Mouse (Mus musculus) ES-CJ7 (cell line): ENCODE measurements around the gene Gm42417.
"Not testable (repeated sequence)": the region's sequence is repeated elsewhere in the genome, so short reads cannot be mapped to it uniquely, and the experiment has no call there.

Source experiments
- DNase-seq: peaks from one replicate; pipeline ENCODE4 v3.0.0; 2011; ENCODE audit warnings: low read depth, low spot score

The Gm42417 gene

DNA sequence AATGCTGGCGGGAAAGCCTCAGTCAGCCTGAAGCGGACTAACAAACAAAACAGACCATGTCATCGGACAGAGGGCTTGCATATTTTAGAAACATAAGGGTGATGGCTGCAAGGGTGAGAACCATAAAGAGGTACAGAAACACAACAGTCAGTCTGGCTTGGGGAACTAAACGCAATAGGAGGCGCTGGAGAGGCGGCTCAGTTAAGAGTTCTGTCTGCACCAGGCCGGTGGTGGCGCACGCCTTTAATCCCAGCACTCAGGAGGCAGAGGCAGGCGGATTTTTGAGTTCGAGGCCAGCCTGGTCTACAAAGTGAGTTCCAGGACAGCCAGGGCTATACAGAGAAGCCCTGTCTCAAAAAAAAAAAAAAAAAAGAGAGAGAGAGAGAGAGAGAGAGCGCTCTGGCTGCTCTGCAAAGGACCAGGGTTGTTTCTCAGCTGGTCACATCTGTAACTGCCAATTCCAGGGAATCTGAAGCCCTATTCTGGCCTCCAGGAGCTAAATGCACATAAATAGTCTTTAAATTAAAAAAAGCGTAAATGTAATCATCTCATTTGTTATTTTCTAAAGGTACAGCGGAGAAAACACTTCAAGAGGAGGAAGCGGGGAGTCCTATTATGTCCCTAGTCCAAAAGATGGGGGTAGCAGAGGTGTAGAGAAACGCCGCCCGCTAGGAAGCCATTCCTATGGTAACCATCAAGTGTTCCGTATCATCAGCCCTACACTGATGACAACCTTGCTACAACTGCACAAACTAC lies 6.8 kb upstream of the Gm42417 start:
- DNase-seq: peak; percentile 83

DNA sequence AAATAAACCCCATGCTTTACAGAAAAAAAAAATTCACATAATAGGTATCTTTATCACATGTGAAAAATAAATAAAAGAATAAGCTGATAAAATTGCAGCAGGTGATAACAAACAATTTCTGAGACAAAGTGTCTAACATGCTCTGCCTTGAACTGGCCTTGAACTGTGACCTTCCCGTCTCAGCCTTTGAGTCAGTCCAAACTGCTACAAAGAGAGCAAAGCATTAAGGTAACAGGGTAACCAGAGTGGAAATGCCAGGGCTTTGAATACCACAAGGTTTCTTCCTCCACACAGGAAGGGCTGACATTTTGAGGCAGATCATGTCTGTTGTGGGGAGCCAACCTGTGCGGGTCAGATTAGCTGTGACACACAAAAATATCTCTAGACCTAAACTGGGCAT lies 6.2 kb upstream of the Gm42417 start:
- peak; percentile 50 for DNase-seq

DNA sequence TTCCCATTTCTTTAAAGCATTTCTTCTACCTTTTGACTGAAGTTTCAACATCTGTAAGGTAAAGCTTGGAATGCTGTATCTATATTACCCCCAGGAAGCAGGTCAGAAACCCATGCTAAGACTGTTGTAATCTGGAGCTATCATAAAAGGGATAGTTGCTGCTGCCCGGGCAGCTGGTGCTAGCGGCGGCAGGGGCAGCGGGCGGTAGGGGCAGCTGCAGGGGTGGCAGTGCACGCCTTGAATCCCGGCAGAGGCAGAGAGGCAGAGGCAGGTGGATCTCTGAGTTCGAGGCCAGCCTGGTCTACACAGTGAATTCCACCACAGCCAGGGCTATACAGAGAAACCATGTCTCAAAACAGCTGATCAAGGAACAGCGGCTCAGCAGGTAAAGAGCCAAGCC lies 3.7 kb upstream of the Gm42417 start:
- no peak for DNase-seq

DNA sequence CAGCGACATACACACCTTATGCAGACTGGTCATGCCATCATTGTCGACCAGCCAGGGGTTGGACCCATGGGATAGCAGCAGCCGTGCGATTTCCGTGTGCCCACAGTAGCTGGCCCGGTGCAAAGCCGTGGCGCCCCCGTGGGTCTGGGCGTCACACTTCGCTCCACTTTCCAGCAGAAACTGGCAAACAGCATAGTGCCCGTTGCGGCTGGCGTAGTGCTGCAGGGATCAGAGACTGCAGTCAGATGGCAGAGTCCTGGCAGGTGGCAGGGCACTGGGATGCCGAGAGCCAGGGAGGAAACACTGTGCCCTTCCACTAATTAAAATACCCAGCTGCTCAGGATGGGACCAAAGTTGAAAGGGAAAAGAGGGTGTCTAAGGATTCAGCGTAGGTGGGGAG lies 2.6 kb upstream of the Gm42417 start:
- no peak for DNase-seq

DNA sequence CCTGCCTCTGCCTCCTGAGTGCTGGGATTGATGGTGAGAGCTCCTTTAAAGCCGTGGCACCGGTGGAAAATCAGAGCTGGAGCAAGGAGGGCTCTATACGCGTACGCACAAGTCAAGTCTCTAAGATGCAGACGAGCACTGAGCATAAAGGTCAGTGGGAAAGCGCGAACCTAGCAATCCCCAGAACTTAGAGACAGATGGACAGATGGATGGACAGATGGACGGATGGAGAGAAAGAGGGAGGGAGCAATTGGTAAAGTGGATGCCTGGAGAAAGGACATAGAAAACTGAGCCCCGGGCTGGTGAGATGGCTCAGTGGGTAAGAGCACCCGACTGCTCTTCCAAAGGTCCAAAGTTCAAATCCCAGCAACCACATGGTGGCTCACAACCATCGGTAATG lies 1.6 kb upstream of the Gm42417 start:
- no peak for DNase-seq

DNA sequence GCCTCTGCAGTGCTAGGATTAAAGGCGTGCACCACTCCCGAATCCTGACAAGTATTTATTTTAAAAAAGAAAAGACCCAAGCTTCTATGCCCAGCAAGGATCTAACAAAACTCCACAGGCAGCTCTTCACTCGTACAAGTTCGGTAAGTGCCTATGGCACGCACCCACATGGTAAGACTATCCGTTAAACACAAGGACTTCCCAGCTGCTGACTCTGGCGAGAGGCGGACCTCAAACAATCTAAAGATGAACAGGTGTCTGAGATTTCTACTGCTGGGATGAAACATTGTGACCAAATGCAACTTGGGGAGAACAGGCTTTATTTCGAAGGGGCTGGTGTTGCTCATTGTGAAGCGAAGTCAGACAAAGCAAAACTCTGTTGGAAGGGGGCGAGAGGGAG lies 903 bp upstream of the Gm42417 start:
- no peak for DNase-seq

DNA sequence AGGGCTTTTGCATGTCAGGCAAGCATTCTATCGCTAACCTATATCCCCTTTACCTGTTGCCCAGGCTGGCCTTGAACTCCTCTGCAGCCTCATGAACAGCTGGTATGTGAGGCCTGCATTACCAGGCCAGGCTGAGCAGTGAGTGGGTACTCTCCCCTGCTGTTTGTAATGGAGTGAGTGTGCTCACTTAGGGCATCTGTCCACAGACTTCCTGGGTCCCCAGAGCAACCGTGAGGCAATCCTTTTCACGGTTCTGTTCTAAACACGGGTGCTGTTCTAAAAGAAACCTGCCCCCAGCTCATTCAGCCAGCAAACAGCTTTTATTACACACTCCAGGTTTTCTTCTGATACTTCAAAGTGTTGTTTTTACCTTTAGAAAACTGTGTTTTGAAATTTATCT lies 502 bp downstream of the Gm42417 start:
- no peak for DNase-seq

DNA sequence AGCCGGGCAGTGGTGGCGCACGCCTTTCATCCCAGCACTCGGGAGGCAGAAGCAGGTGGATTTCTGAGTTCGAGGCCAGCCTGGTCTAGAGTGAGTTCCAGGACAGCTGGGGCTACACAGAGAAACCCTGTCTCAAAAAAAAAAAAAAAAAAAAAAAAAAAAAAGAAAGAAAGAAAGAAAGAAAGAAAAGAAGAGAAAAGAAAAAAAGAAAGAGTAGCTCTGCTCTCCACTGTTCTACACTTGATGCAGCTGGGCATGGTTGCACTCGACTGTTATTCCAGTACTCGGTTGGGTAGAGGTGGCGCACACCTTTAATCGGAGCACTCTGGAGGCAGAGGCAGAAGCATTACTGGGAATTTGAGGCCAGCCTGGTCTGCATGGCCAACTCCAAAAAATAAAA lies 2.4 kb downstream of the Gm42417 start, which contains the start of gene Ankrd23:
TSS of gene Ankrd23 (minus strand) at position 101 of the 400 bp plus-strand sequence.
- DNase-seq: not testable (repeated sequence)

DNA sequence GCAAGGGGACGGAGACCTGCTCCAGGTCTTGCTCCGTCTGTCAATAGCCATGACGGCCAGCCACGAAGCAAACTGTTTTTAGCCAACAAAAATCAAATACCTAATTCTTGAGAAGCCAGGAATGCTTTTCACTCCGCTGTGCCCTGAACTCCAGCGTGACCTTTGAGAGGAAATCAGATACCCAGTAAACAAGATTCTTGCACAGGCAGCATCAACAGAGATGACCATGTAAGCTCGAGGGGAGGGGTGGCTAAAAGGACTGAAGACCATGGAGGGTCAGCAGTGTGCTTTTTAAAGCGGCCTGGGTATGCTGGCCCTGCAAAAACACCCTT lies 2.9 kb downstream of the Gm42417 start:
- DNase-seq: no peak

DNA sequence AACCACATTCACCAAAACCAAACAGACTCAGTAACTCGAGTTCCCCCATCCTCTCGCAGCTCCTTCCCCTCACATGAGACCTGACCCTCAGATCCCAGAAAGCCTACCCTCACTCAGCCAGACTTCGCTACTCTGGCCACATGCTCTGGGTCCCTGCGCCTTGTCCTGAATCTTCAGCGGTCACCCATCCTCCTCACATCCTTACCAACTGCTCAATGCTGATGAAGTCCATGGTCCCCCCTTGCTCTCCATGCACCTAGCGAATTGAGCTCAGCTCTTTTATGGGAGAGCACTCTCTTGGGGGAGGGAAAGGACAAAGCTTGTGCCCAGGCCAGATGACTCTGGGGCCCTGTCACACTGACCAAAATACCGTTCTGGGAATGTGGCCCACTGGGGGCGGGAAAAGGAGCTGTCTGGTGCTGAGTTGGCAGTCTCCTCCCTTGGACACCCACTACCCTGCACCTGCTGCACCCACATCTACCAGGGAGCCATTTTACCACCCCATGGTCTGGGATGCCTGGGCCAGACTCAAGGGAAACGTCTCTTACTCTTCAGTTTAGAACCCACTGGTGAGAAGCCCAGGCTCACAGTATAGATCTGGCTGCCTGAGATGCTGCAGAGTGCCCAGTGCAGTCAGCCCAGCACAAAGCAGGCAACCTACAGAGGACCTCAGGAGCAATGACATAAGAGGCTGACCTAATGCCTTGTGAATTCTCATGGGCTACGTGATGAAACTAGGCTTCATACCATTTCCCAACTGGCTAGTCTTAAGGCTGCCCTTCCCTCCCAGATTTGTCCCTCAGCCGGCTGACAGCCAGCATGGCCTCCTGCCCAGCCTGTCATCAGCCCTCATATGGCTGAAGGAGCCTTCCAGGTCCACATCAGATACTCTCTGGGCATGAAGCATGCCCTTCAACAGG lies 3.5 kb downstream of the Gm42417 start:
- no peak for DNase-seq

DNA sequence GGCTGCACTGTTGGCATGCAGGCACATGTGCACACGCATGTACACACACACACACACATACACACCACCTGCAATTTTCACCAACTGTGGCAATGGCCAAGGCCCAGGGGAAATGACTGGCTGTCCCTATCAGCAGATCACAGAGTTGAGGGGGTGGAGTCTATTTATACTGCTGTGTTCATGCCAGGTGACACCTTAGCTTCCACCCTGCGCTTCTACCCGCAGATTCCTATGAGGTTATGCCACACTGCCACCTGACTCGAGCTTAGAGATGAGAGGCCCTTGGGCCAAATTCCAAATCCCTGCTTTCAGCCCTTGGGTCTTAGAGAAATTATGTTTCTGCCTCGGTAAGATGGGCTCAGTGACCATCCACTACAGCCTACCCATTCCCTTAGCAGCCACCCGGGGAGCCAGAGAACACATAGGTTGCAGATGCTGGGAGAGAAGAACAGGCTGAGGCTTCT lies 4.6 kb downstream of the Gm42417 start:
- no peak for DNase-seq

DNA sequence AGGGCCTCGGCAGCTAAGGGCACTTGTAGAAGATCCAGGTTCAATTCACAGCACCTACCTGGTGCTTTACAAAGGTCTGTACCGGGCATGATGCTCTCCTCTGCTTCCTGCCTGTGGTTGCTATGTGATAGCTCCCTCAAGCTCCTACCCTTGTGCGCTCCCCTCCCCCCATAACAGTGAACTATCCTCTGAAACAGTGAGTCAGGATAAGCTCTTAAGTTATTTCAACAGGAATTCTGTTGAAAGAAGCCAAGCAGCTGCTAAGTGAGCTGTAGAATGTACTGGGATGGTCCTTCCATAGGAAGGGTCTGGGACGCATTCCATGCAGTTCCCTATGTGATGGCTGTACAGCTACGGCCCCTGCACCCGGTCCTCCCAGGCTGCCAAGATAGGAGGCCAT lies 5.7 kb downstream of the Gm42417 start:
- no peak for DNase-seq

DNA sequence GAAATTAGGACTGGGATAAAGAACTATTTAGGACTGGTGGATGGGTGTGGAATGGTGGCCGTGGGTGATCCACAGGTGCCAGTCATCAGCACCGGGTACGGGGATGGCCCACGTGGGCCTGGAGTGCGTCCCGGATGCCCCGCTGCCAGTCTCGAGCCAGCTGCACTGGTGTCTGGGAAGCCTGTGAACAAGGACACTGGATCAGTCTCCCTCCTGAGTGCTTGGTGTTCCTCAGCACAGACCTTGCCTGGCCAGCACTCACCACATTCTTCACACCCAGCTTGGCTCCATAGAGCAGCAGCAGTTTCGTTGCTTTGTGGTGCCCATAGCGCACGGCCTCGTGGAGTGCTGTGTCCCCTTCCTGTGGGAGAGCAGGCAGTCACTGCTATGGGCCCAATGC lies 7.8 kb downstream of the Gm42417 start:
- DNase-seq: no peak

DNA sequence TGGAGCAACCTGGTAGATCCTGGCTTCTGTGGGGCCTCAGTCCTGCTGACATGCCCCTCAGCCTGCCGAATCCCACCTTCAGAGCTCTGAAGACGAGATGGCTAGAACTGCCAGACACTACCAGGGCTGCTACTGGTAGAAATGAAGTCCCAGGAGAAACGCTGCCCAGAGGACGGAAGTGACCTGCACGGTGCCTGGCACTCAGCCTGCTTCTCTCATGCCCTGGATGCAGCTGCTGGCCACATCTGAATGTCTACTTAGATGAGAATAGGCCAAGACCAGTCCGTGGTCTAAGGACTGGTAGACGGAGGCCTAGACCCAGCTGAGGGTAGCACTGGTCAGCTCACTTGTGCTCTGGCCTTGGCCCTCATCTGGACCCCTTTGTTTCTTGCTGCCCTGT lies 8.3 kb downstream of the Gm42417 start:
- DNase-seq: no peak

DNA sequence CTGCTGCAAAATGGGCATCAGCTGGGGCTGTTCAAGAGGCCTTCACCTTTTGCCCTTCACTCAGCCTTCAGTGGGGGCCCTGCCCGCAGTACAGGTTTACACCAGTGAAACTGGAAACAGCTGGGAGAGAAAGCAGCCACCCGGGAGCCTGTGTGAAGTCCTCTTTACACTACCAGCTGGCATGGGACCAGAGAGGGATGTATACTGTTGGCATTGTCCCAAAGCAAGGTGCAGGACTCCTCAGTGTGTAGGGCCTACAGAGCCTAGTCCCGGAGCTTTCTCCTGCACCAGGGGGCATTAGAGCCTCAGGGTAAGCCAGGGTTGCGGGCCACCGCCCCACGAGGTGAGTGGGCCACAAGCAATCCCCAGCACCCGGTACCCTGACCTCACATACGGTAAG lies 8.7 kb downstream of the Gm42417 start:
- DNase-seq: no peak

DNA sequence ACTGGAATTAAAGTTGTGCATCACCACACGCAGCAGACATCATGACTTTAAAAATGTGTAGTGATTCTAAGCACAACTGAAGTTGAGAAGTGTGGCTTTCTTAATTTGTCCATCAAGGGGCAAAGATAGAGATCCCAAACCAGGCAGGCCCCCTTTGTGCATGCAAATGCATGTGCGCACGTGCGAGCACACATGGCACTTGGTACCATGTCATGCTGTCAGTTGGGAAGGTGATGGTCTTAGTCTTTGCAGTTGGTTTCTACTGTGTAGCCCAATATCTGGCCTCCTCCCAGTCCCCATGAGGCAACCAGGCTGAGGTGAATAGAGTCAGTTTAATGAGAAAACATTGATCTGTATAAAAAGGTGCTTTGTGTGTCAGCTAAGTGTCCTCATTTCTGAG lies 9.4 kb downstream of the Gm42417 start:
- no peak for DNase-seq

DNA sequence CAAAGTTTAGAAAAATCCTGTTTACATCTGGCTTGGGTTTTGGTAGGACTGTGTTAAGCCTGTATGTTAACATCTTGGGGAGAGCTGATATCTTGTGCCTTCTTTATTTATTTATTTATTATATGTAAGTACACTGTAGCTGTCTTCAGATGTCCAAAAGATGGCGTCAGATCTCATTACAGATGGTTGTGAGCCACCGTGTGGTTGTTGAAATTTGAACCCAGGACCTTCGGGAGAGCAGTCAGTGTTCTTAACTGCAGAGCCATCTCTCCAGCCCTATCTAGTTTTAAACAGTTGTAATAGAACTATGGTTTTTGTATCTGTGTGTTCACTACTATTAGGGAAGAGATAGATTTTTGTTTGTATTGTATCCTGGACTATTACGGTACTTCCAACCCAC lies 10.0 kb downstream of the Gm42417 start:
- no peak for DNase-seq

DNA sequence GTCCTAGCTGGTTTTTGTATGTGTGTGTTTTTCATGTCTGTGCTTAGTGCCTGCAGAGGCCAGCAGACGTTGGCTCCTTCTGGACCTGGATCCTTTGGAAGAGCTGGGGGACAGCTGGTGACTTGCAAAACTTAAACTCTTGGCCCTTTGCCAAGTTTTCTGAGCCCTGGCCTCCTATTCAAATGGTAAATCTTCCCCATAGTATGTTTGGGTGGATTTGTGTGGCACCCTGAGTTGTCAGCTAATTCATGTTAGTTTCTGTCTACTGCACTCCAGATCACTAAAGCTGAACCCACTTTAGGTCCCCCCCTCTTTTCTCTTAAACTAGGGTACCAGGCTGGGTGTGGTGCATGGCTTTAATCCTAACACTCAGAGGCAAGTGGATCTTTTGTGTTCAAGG lies 10.9 kb downstream of the Gm42417 start:
- peak; percentile 69 for DNase-seq

DNA sequence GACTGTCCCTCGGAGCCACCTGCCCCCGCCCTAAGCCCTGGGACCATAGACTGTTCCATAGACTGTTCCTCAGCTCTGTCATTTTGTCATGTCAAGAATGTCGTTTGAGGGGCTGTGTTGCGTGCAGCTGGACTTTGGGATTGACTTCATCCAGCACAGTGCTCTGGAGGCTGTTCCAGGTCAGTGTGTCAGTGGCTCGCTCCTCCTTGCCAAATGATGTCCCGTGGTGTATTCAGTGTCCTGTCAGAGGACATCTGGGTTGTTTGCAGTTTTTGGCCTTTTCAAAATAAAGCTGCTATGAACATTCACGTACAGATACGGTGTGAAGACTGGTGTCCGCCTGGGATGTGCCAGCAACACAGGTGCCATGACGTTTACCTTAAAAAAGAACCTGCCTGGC lies 12.3 kb downstream of the Gm42417 start:
- DNase-seq: no peak

DNA sequence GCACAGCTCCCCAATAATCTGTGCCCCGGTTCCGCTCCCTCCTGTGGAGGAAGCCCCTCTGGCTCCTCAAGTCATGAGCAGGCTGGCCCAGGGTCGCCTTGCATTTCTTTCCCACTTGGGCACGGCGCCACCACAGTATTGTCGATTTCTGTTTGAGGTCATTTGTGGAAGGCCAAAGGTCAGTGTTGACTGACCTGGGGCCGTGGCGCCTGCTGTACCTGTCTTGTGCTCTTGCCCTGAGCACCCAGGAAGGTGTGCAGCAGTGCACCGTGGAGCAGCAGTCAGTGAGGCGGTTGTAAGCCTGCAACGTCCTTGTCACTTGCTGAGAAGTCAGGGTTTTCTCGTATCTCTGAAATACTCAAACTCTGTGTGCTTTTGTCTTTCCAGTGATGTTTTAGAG lies 13.5 kb downstream of the Gm42417 start:
- DNase-seq: no peak

DNA sequence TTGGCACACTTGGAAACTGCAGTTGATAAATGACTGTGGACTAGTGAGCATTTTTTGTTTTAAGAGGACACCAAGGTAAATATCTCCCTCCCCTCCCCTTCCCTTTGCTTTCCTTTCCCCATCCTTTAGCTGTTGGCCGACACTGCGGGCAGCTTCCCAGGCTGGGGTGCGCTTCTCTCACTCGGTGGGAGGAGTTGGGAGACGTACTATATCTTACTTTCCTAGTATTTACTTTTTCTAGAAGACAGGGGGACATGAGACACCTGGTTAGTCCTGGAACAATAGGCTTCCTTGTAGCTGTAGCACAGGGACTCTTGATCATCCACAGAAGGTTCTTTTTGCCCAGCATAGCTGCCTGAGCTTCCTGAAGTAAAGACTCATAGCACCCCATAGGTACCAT lies 15.2 kb downstream of the Gm42417 start:
- no peak for DNase-seq

DNA sequence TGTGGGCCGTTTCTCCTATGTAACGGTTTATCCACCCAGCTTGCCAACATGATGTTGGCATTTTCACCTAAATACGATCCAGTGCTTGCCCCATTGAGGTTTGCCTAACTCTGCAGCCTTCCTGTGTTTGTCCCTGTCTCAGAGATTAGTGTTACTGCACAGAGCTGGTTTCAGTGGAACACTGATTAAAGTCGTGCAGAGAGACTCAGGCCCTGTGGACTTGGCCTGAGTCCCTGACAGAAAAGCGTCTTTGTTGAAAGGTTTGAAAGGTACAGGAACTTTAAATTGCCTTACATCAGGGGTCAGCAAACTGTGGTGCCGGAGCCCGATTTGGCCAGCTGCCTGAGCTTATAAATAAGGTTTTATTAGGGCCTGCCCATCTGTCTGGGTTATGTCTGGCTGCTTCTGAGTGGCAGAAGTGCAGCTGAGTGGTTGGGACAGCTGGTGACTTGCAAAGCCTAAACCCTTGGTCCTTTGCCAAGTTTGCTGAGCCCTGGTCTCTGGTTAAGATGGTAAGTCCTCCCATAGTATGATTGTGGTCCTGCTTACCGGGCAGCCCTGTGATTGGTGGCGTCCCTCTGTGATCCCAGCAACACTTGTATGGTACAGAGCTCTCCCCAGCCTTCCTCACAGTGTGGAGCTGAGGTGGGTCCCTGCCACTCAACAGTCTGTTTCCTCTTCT lies 15.8 kb downstream of the Gm42417 start:
- no peak for DNase-seq
